Mouse (Mus musculus) liver, postnatal 0 days (tissue): Measurements from ENCODE around the gene Acan. TPM values are rescaled to one million over a fixed set of nuclear protein-coding genes. Genes with fewer than 3 reads are reported as not detected.

Source experiments
- ATAC-seq: fragments of 200-750 bp; cut with Nextera tagmentation; 2 replicates; pipeline ENCODE4 v1.8.0; 2017; ENCODE audit warnings: mild to moderate bottlenecking, moderate library complexity
- DNase-seq: peaks from one replicate; pipeline ENCODE4 v3.0.0-alpha.2; 2016
- H3K27ac ChIP-seq: fragments of 300-500 bp; sonication (generic); 2 replicates; pipeline ENCODE4 v1.5.1; 2014; ENCODE audit warnings: antibody characterized with exemption, moderate library complexity, mild to moderate bottlenecking, low read depth
- H3K27me3 ChIP-seq: fragments of 300-500 bp; sonication (generic); 2 replicates; pipeline ENCODE4 v1.6.1; 2014; ENCODE audit warnings: low read length, control low read depth, mixed read lengths; ENCODE audit not compliant: insufficient read depth
- H3K36me3 ChIP-seq: fragments of 300-500 bp; sonication (generic); replicated peaks from 2 replicates; pipeline ENCODE4 v1.6.1; 2014; ENCODE audit warnings: mild to moderate bottlenecking, control low read depth, low read length, moderate library complexity, mixed read lengths; ENCODE audit not compliant: insufficient read depth
- H3K4me1 ChIP-seq: fragments of 300-500 bp; sonication (generic); 2 replicates; pipeline ENCODE4 v1.6.1; 2014; ENCODE audit warnings: antibody characterized with exemption, mild to moderate bottlenecking, control low read depth; ENCODE audit not compliant: insufficient read depth
- H3K4me2 ChIP-seq: fragments of 300-500 bp; sonication (generic); 2 replicates; pipeline ENCODE4 v1.6.1; 2014; ENCODE audit warnings: low read depth, mild to moderate bottlenecking, low read length, moderate library complexity, mixed read lengths
- H3K4me3 ChIP-seq: fragments of 300-500 bp; sonication (generic); 2 replicates; pipeline ENCODE4 v1.5.1; 2014; ENCODE audit warnings: low read depth, low read length
- H3K9ac ChIP-seq: fragments of 300-500 bp; sonication (generic); replicated peaks from 2 replicates; pipeline ENCODE4 v1.6.1; 2014; ENCODE audit warnings: mild to moderate bottlenecking, moderate library complexity
- H3K9me3 ChIP-seq: fragments of 300-500 bp; sonication (generic); 2 replicates; pipeline ENCODE4 v1.6.1; 2016; ENCODE audit warnings: mild to moderate bottlenecking, control low read depth, low read length, mixed read lengths
- CTCF ChIP-seq: sonication (generic); IDR thresholded peaks from 2 replicates; pipeline ENCODE4 v1.5.1; 2016; ENCODE audit warnings: antibody characterized with exemption, low read depth
- EP300 ChIP-seq: IDR thresholded peaks from 2 replicates; pipeline ENCODE4 v1.6.1; 2016; ENCODE audit warnings: antibody characterized with exemption, low read depth, mild to moderate bottlenecking
- whole genome bisulfite sequencing: fragments of 180-500 bp; shearing (Covaris S2); extraction: QIAGEN DNeasy Blood & Tissue Kit; methylation state at CpG from one replicate; pipeline ENCODE4 v1.1.7; 2014; ENCODE audit not compliant: insufficient replicate concordance; 5-methylcytosine and 5-hydroxymethylcytosine counted together
- polyA plus RNA-seq: library from polyadenylated mRNA; unstranded; fragments of >200 nt; fragmentation: Nextera tagmentation; extraction: Ambion mirVana; gene quantifications from 2 replicates; pipeline ENCODE4 v1.2.1, GENCODE M21; 2015

Acan gene
- polyA plus RNA-seq, 1 experiment from 2014 or later: not detected

DNA sequence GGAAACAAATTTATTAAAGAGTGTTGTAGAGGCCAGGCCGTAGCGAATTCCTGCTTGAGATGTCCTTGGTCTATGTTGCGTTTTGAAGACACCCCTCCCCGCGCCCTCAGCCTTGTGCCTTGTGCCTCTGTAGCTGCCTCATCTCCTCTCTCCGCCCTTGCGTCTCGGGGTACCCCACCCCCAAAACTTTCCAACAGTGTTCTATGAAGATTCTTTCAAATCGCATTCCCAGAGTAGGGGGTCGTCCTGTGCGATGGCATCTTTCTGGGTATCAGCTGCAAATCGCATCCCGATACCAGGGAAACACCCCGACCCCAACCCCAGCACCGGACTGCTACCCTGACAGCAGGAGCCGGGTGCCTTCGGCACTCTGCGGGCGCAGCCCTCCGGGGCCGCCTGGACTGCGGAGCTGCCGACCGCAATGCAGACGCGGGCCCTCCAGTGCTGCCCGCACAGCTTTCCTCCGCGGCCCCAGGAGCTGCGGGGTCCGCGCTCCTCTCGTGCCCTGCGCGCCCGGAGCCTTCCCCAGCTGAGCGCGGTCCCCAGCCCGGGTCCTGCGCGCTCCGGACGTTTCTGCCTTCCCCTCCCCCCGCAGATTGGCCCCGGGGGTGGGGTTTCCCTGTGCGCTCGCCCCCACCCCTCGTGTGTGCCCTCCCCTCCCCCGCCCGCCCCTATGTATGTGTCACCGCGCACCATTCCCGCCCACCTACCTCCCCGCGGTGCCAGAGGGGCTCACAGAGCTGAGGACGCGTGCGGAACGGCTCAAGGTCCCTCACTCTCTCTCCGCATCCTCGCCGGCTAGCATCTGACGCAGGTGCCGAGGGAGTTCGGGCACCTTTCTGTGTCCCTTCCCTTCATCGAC lies 531 bp upstream of the Acan start:
- TF ChIP-seq EP300 (no peak), CTCF (no peak)
- Histone ChIP-seq H3K4me3 (no peak overlapping the region), H3K4me2 (no peak overlapping the region), H3K4me1 (no peaks in the 10 kb centered on the region), H3K27me3 (peaks cover 41% of the 10 kb centered on the region), H3K9me3 (no peaks in the 10 kb centered on the region), H3K36me3 (no peaks in the 10 kb centered on the region), H3K27ac (no peak overlapping the region), H3K9ac (no peak overlapping the region)
- ATAC-seq (no peak), DNase-seq (no peak)
- WGBS: 2% methylated on average over 63 of the region's 66 CpGs

DNA sequence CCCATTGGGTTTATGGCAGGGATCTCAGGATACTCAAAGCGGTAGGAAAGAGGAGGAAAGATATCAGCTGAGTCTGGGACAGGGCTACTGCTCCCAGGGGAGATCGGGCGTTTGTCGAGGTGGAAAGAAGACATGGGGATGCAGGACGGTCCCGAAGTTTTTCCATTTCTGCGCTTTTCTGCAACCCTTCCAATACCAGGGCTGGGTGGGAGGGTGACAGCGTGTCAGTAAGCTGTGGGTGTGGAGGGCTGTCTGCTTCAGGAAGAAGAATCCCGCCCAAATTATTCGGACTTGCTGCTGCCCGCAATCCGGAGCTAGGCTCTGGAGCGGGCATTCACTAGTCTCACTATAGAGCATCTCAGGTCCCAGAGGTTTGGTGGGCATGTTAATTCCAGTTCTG lies 828 bp downstream of the Acan start:
- WGBS: 14% methylated on average over 13 of the region's 13 CpGs
- Histone ChIP-seq H3K27ac (no peak overlapping the region), H3K9me3 (no peaks in the 10 kb centered on the region), H3K36me3 (no peaks in the 10 kb centered on the region), H3K4me3 (no peak overlapping the region), H3K9ac (no peak overlapping the region), H3K4me2 (no peak overlapping the region), H3K4me1 (no peaks in the 10 kb centered on the region), H3K27me3 (peaks cover 41% of the 10 kb centered on the region)
- DNase-seq (no peak), ATAC-seq (no peak)
- TF ChIP-seq EP300: no peak
- no peak for TF ChIP-seq CTCF

- H3K4me3 ChIP-seq: no peak overlapping the region
- ATAC-seq (no peak), DNase-seq (no peak)
- WGBS: 14% methylated on average over 2 of the region's 2 CpGs
- no peaks in the 10 kb centered on the region for H3K9me3 ChIP-seq
- H3K36me3 ChIP-seq: no peaks in the 10 kb centered on the region
- peaks cover 17% of the 10 kb centered on the region for H3K27me3 ChIP-seq
- TF ChIP-seq CTCF (peak; percentile 40), EP300 (no peak)
- no peak overlapping the region for H3K4me2 ChIP-seq
- H3K27ac ChIP-seq: no peak overlapping the region
- H3K4me1 ChIP-seq: no peaks in the 10 kb centered on the region
- no peak overlapping the region for H3K9ac ChIP-seq
Measured at GRCm38 (mm10) chr7:79058546-79058945, 5.3 kb downstream of the Acan start.

DNA sequence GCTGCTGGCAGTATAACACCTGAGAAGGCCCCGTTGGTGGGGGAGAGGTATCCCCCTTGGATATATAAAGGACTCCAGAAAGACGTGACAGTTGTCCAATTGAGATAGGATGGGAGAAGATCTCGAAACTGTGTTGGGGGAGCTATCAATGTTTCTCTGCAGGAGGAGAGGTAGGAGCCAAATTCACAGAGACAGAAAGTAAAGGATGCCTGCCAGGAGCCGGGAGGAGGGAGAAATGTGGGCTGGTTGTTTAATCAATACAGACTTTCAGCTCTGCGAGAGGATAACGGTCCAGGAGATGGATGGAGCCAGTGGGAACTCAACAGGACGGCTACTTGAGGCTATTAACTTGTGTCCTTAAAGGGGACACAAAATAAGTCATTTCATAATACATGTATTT lies 14.2 kb downstream of the Acan start:
- Histone ChIP-seq H3K4me3 (no peak overlapping the region), H3K36me3 (no peaks in the 10 kb centered on the region), H3K9ac (no peak overlapping the region), H3K27ac (no peak overlapping the region), H3K4me1 (no peaks in the 10 kb centered on the region), H3K27me3 (no peaks in the 10 kb centered on the region), H3K4me2 (no peak overlapping the region), H3K9me3 (no peaks in the 10 kb centered on the region)
- DNase-seq (no peak), ATAC-seq (no peak)
- TF ChIP-seq CTCF (no peak), EP300 (no peak)
- 53% methylated on average over 7 of the region's 7 CpGs for WGBS

- no peak for ATAC-seq
- H3K9ac ChIP-seq: no peak overlapping the region
- DNase-seq: no peak
Measured at GRCm38 (mm10) chr7:79068231-79068630, 14.9 kb downstream of the Acan start.

DNA sequence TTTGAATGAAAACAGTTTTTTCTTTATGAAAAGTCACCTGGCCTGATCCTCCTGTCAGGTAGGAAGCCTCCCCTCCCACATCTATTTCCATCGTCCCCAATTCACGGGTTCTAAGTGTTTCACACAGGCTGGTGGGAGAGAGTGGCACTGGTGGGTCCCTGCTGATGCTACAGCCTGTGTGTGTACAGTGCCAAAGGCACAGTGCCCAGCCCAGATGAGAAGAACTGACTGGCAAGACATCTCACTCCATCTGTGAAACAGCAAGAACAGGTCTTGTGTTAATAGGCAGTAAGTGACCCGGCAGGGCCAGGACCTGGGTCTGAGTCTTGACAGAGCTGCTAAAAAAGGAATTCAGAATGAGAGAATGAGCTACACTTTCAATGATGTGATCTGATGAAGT lies 25.9 kb downstream of the Acan start:
- H3K4me1 ChIP-seq: no peaks in the 10 kb centered on the region
- no peak overlapping the region for H3K27ac ChIP-seq
- DNase-seq: no peak
- WGBS: 54% methylated on average over 3 of the region's 3 CpGs
- H3K4me2 ChIP-seq: no peak overlapping the region
- H3K4me3 ChIP-seq: no peak overlapping the region
- ATAC-seq: no peak
- TF ChIP-seq EP300 (no peak), CTCF (no peak)
- 0 out of 2 replicates have a peak, but pooled peaks cover 7% of the 10 kb centered on the region for H3K27me3 ChIP-seq
- no peaks in the 10 kb centered on the region for H3K36me3 ChIP-seq
- no peaks in the 10 kb centered on the region for H3K9me3 ChIP-seq
- H3K9ac ChIP-seq: no peak overlapping the region

More at GRCm38 (mm10) chr7:79068231-79068630, 14.9 kb downstream of the Acan start:
- Histone ChIP-seq H3K4me2 (no peak overlapping the region), H3K4me1 (no peaks in the 10 kb centered on the region), H3K36me3 (no peaks in the 10 kb centered on the region), H3K27me3 (no peaks in the 10 kb centered on the region), H3K9me3 (no peaks in the 10 kb centered on the region), H3K27ac (no peak overlapping the region), H3K4me3 (no peak overlapping the region)
- TF ChIP-seq CTCF (no peak), EP300 (no peak)
- WGBS: 61% methylated on average over 4 of the region's 4 CpGs
